Mouse (Mus musculus) heart, adult 2 months (tissue): Measurements from ENCODE around the gene Hist1h1a.

ENCODE experiments used
- CTCF ChIP-seq: fragments of 200-600 bp; IDR thresholded peaks from 2 replicates; pipeline ENCODE4 v1.8.1; 2022; ENCODE audit warnings: antibody characterized with exemption, mild to moderate bottlenecking, moderate library complexity
- POLR2A ChIP-seq: fragments of 200-500 bp; IDR thresholded peaks from 2 replicates; pipeline ENCODE4 v1.6.1; 2011; ENCODE audit warnings: mild to moderate bottlenecking, low read depth, low read length, control low read depth; ENCODE audit not compliant: insufficient read depth

GRCm38 (mm10) chr13:23764324-23765171 lies 1.1 kb downstream of the Hist1h1a start:
- no peak for TF ChIP-seq CTCF
- no peak for TF ChIP-seq POLR2A
